Mouse (Mus musculus): ENCODE data around the gene Slc15a3.

DNA sequence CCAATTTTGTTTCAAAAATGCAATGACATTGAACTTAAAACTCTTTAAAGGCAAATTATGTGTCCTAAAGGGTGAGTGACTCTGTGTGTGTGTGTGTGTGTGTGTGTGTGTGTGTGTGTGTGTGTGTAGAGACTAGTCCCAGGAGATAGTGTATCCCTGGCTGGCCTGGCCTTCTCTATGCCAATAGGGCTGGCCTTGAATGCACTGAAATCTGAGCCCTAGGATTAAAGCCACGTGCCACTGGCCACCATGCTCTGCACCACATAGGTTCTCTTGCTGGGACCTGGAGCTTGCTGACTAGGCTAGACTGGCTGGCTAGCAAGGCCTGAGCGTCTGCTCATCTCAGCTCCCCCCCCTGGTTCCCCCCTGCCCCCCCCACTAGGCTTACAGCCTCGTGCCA is 46.5 kb upstream of the Slc15a3 start:
- TF ChIP-seq CTCF (IDR thresholded peaks at IDR 0.05; ENCODE audit: low read depth) (no peak), EP300 (IDR thresholded peaks at IDR 0.05; ENCODE audit: low read depth) (no peak)
